Mouse (Mus musculus): ENCODE measurements around the gene Khnyn. TPM values are rescaled to one million over a fixed set of nuclear protein-coding genes. Genes with fewer than 3 reads are reported as not detected.

Gene Khnyn
- total RNA-seq, 2 experiments from 2014 or later = 10.6 to 11.7 TPM

- no peak for DNase-seq
Measured at GRCm38 (mm10) chr14:55922475-55923232, 37.9 kb downstream of the Khnyn start.

GRCm38 (mm10) chr14:55926847-55927246 is 42.1 kb downstream of the Khnyn start:
- no peak for DNase-seq

GRCm38 (mm10) chr14:55929263-55929997 is 44.7 kb downstream of the Khnyn start:
- no peak for DNase-seq

- DNase-seq = no peak
Measured at GRCm38 (mm10) chr14:55933586-55933985, 48.8 kb downstream of the Khnyn start.

- DNase-seq = no peak
Measured at GRCm38 (mm10) chr14:55940070-55940800, 55.5 kb downstream of the Khnyn start.

GRCm38 (mm10) chr14:55943601-55944000 is 58.9 kb downstream of the Khnyn start:
- no peak for DNase-seq

- no peak for DNase-seq
Measured at GRCm38 (mm10) chr14:55944575-55944974, 59.8 kb downstream of the Khnyn start, which contains the start of gene Cma1. TSS of gene Cma1 (minus strand) at chr14:55944675.

GRCm38 (mm10) chr14:55946269-55946969 is 61.7 kb downstream of the Khnyn start:
- DNase-seq = no peak

Other genes starting within 250 kb of the Khnyn start
- gene Ipo4, start 249.0 kb upstream of the Khnyn start, total RNA-seq (2021) = 100 to 1,000 TPM; 108 to 119 TPM
- 1 to 10 TPM; 5.3 to 5.6 TPM for gene Gm49378, start 247.1 kb upstream of the Khnyn start, total RNA-seq (2021)
- 10 to 100 TPM; 43.4 to 44.3 TPM for gene Tm9sf1, start 241.1 kb upstream of the Khnyn start, total RNA-seq (2021)
- 1 to 10 TPM; 1.3 to 1.7 TPM for gene Tssk4, start 234.8 kb upstream of the Khnyn start, total RNA-seq (2021)
- gene Mdp1, start 224.4 kb upstream of the Khnyn start, total RNA-seq (2021) = 10 to 100 TPM; 46.4 to 49.9 TPM
- gene Gmpr2, start 213.0 kb upstream of the Khnyn start, total RNA-seq (2021) = 10 to 100 TPM; 24.4 to 27.9 TPM
- gene Nedd8, start 212.8 kb upstream of the Khnyn start, total RNA-seq (2021) = 100 to 1,000 TPM; 328 to 337 TPM
- gene Tinf2, start 203.1 kb upstream of the Khnyn start, total RNA-seq (2021) = 10 to 100 TPM; 13.0 to 13.4 TPM
- gene Tgm1, start 171.0 kb upstream of the Khnyn start, total RNA-seq (2021) = under 1 TPM in 1 of 2 experiments, not detected in 1; 0.28 TPM
- gene Rabggta, start 162.7 kb upstream of the Khnyn start, total RNA-seq (2021) = 10 to 100 TPM; 42.8 to 43.8 TPM
- gene Dhrs1, start 139.3 kb upstream of the Khnyn start, total RNA-seq (2021) = 10 to 100 TPM; 82.7 to 83.2 TPM
- gene Nop9, start 139.3 kb upstream of the Khnyn start, total RNA-seq (2021) = 10 to 100 TPM; 10.6 to 14.2 TPM
- 1 to 10 TPM; 1.2 to 1.6 TPM for gene Cideb, start 126.5 kb upstream of the Khnyn start, total RNA-seq (2021)
- under 1 TPM; 0.10 to 0.20 TPM for gene Ltb4r2, start 123.5 kb upstream of the Khnyn start, total RNA-seq (2021)
- not detected for gene Ltb4r1, start 119.0 kb upstream of the Khnyn start, total RNA-seq (2021)
- 1 to 10 TPM; 2.5 to 3.2 TPM for gene Adcy4, start 100.9 kb upstream of the Khnyn start, total RNA-seq (2021)
- gene Ripk3, start 96.1 kb upstream of the Khnyn start, total RNA-seq (2021) = 1 to 10 TPM; 1.1 to 1.9 TPM
- gene Nfatc4, start 61.8 kb upstream of the Khnyn start, total RNA-seq (2021) = 1 to 10 TPM; 1.2 to 1.9 TPM
- 1 to 10 TPM; 6.7 to 7.3 TPM for gene Nynrin, start 30.9 kb upstream of the Khnyn start, total RNA-seq (2021)
- under 1 TPM; 0.37 to 0.43 TPM for gene Cbln3, start 555 bp upstream of the Khnyn start, total RNA-seq (2021)
- 10 to 100 TPM; 68.5 to 70.7 TPM for gene Sdr39u1, start 15.3 kb downstream of the Khnyn start, total RNA-seq (2021)
- under 1 TPM; 0.42 to 0.96 TPM for gene Cma1, start 59.7 kb downstream of the Khnyn start, total RNA-seq (2021)
- not detected for gene Cma2, start 66.0 kb downstream of the Khnyn start, total RNA-seq (2021)
- gene Mcpt1, start 133.0 kb downstream of the Khnyn start, total RNA-seq (2021) = not detected
- gene Mcpt9, start 145.5 kb downstream of the Khnyn start, total RNA-seq (2021) = not detected
- gene Mcpt2, start 157.1 kb downstream of the Khnyn start, total RNA-seq (2021) = not detected
- under 1 TPM in 1 of 2 experiments, not detected in 1; 0.35 TPM for gene Mcpt4, start 177.4 kb downstream of the Khnyn start, total RNA-seq (2021)
- not detected for gene Mcpt8, start 200.3 kb downstream of the Khnyn start, total RNA-seq (2021)
- gene Ctsg, start 217.6 kb downstream of the Khnyn start, total RNA-seq (2021) = not detected
- gene Gzme, start 235.7 kb downstream of the Khnyn start, total RNA-seq (2021) = not detected
- gene Gzmd, start 247.7 kb downstream of the Khnyn start, total RNA-seq (2021) = not detected